Mouse (Mus musculus) T-helper 1 cell (primary cell): ENCODE results near the gene 4930539E08Rik.

Source experiments
- in situ Hi-C: fragments of 300-600 bp; cut with MboI, MseI; formaldehyde crosslinking; loops from one replicate; pipeline ENCODE4 v1.15.1; 2025; ENCODE audit warnings: high pct_unique_total_duplicates

Gene 4930539E08Rik

GRCm38 (mm10) chr17:28856030-28856429, 59.1 kb downstream of the 4930539E08Rik start:
- in situ Hi-C loops, result no loop called here

DNA sequence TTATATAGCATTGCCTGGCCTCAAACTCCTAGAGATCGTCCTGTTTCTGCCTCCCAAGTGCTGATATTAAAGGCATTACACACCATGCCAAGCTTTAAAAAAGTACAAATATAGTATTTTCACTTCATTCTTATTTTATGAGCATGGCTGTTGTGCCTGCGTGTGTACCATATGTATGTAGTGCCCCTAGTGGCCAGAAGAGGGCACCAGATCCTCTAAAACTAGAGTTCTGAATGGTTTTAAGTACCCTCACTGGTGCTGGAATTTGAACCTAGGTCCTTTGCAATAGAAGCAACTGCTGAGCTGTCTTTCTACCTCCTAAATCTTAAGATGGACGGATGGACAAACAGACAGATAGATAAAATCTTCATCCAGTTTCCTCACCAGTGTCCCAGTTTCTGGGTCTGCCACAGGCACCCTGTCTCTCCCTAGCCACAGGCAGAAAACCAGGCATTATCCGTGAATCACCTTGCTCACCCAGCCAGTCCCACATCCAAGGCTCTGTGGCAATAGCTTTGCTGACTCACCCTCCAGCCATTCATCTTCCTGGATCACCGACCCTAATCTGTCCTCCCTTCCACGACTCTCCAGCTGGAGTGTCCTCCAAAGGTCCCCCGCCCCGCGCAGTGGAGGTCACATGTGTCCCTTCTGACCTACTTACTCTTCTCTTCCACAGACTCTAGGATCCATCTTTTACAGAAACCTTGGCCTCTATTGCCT, 59.8 kb downstream of the 4930539E08Rik start:
- in situ Hi-C loops, result no loop called here

- in situ Hi-C loops, result loop anchor here (5.0 kb wide), 1 partner anchor 82 kb away; no protein-coding TSS in a partner anchor
Measured at GRCm38 (mm10) chr17:28854377-28854776, 60.7 kb downstream of the 4930539E08Rik start.

DNA sequence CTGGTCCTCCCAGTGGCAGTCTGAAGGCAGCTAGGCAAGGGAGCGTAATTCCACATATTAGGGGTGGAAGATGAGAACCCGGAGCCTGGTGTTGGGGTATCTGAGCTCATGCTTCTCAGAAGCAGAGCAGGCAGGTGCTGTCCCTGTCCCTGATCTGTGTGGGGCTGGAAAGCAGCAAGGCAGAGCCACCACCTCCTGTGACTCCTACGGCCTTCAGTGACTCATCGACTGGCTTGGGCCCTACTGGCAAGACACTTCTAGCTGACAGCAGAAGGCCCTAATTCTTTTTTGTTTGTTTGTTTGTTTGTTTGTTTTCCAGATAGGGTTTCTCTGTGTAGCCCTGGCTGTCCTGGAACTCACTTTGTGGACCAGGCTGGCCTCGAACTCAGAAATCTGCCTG, 64.6 kb downstream of the 4930539E08Rik start:
- in situ Hi-C loops, result loop anchor here (5.0 kb wide), 1 partner anchor 78 kb away; no protein-coding TSS in a partner anchor

- in situ Hi-C loops, result no loop called here
Measured at GRCm38 (mm10) chr17:28846974-28847617, 68.0 kb downstream of the 4930539E08Rik start.
